Mouse (Mus musculus) gastrocnemius, adult 18-20 months (tissue): ENCODE results near the gene Tbc1d2b. TPM values are rescaled to one million over a fixed set of nuclear protein-coding genes. Genes with fewer than 3 reads are reported as not detected.

ENCODE experiments used
- DNase-seq: peaks from one replicate; pipeline ENCODE4 v3.0.0; 2021; ENCODE audit warnings: low spot score
- total RNA-seq, 2 experiments: library from RNA; stranded (reverse); gene quantifications; 2 replicates each; pipeline ENCODE4 v1.2.3; 2021

Tbc1d2b gene
- total RNA-seq, 2 experiments from 2014 or later: 3.6 to 4.7 TPM

- DNase-seq: no peak
These were observed 61.9 kb downstream of the Tbc1d2b start for GRCm38 (mm10) chr9:90208655-90209054.

GRCm38 (mm10) chr9:90207808-90208207 is 62.8 kb downstream of the Tbc1d2b start:
- no peak for DNase-seq

DNA sequence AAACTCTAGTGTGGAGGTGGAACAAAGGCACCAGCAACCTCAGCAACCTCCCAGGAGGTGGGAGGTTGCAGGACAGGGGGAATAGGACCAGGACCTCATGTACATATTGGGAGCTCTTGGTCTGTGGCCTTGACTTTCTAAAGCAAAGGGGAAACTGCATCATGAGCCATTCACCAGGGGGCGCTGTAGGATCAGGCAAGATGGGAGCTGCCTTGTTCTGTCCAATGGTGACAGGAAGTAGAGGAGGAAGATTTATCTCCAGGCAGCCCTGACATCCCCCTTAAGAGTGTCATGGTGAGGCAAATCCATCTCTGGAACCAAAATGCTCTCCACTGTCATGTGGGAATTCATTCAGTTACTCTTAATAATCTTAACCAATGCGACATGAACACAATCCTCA is 64.1 kb downstream of the Tbc1d2b start:
- DNase-seq: peak; percentile 82

DNA sequence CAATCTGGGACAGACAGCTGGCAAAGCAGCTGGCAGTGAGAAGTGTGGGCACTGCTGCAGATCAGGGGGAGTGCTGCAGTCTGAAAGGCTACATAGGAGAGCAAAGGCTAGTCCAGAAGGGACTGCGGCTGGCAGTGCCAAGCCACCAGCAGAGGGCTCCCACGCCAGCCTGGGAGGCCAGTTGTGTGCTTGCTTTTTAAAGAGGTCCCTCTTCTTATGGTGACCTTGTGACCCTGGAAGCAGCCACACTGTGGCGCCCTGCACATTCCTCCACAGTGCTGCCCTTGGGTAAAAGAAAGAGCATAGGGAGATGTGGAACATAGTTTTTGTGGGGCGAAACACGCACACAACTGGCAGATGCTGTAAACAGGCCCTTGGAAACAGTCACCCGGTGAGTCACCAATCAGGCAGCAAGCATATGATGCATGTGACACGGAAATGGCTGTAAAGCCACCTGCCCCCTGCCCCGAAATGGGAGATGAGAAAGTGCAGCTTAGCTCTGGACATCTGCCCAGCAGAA is 66.1 kb downstream of the Tbc1d2b start:
- DNase-seq: no peak

- DNase-seq: no peak
These were observed 67.4 kb downstream of the Tbc1d2b start for GRCm38 (mm10) chr9:90203233-90203632.

- no peak for DNase-seq
These were observed 69.1 kb downstream of the Tbc1d2b start for GRCm38 (mm10) chr9:90201541-90201940.

GRCm38 (mm10) chr9:90201096-90201495 is 69.5 kb downstream of the Tbc1d2b start:
- DNase-seq: no peak

GRCm38 (mm10) chr9:90200501-90200900 is 70.1 kb downstream of the Tbc1d2b start:
- no peak for DNase-seq

GRCm38 (mm10) chr9:90199611-90200010 is 71.0 kb downstream of the Tbc1d2b start:
- DNase-seq: no peak

DNA sequence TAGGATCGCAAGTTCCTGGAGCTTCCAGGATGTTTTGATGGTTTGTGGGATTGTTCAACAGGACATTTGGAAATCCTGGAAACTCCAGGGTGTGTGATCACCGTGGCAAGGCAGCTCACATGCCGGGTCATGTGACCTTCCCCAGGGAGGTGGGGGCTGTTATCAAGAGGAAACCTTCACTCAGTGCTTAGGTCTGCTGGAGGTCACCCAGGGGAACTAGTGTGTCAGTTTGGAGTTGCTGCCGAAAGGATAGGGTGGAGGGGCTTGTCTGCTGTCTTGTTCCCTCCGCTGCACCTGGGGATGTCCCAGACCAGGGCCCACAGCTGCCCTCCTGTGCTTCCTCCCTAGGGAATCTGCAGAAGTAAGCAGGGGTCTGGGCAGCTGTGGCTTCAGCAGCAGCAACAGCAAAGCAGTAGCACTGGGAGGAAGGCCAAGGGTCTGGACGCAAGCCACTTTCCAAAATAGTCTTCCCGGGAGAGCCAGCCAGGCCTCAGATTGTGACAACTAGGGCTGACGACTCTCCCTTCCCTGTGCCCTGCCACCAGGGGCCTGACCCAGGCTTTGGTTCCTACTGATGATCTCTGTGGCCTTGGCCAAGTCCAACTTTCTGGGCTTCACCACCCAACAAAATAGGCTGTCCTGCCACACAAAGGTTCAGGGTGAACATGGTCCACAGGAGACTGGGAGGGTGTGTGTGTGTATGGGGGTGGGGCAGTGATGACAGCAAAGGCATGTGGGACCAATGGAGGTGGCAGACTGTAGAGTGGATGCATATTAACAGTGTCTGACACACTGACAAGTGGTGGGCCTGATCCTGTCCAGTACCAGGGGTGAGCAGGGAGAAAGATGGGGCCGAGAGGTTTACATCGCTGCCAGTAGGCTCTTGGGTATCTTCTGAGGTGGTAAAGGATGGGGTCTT is 71.8 kb downstream of the Tbc1d2b start:
- peak; percentile 81 for DNase-seq

DNA sequence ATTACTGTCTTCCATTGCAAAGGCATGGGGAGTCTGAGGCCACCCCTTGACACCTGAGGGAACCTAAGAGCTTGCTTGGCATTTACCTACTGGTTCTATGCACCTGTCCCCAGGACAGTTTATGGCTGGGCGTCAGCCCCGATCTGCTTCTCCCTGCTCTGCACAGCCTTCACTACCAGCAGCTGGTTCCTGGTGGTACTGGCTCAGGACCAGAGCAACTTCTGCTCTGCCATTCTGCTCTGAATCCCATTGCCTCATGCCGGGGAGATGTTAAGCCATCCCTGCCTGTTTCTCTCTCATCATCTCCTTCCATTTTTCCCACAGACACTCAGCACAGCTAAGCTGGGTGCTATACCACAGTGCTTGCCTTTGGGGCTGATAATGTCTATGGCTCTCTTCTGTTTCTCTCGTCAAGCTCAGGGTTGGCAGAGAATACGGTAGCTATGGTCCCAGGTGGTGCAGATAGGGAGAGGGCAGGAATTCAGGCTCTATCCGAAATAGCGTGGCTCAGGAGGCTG is 72.7 kb downstream of the Tbc1d2b start:
- DNase-seq: no peak

DNA sequence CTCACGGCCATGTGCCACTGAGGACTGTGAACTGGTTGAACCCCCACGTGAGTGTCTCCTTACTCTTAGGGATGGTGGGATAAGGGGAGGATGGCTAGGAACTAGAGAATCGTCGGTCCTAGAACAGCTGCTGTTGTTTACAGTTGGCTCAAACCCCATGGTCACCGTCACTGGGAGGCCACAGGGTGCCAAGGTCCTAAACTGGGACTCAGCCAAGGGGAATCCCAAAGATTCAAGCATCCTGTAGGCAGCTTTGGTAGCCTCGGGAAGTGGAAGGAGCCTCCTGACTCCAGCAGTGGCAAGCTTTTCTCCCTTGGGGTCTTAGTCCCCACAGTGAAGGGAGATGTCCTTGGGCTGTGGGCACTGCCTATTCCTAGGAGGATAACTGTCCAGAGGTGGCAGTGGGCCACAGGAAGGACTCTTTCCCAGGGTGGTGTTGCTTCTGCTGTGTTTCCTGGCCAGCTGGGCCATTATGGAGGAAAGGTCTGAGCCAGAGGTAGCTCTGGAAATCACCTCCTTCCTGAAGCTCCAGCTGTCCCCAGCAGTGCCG is 73.4 kb downstream of the Tbc1d2b start:
- no peak for DNase-seq

GRCm38 (mm10) chr9:90196262-90196661 is 74.3 kb downstream of the Tbc1d2b start:
- no peak for DNase-seq

DNA sequence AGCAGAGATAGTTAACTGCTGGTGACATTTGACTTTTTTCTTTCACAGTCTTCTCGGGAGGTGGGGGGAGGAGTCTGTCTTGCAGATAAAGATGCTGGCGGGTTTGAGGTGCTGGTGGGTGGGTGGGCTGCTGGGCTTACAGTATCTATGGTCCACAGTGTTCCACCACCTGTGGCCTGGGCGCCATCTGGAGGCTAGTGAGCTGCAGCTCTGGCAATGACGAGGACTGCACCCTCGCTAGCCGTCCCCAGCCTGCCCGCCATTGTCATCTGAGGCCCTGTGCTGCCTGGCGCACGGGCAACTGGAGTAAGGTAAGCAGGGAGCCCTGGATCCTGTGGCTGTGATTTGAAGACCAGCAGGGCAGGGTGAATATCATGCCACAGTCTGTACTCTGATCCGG is 75.6 kb downstream of the Tbc1d2b start:
- no peak for DNase-seq

DNA sequence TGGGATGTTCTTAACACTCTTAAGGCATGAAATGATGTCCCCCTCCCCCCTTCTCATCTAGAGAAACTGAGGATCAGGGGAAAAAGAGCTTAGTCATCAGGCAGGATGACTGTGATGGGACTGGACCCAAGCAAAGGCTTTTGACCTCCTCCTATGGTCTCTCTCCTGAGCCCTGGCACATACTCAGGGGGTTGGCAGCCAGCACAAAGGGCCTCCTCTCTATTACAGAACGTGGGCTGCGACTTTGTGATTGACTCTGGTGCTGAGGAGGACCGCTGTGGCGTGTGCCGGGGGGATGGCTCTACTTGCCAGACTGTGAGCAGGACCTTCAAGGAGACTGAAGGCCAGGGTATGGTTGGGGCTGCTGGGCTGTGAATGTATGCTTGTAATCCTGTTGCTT is 81.2 kb downstream of the Tbc1d2b start:
- DNase-seq: no peak

GRCm38 (mm10) chr9:90188893-90189292 is 81.7 kb downstream of the Tbc1d2b start:
- DNase-seq: no peak

DNA sequence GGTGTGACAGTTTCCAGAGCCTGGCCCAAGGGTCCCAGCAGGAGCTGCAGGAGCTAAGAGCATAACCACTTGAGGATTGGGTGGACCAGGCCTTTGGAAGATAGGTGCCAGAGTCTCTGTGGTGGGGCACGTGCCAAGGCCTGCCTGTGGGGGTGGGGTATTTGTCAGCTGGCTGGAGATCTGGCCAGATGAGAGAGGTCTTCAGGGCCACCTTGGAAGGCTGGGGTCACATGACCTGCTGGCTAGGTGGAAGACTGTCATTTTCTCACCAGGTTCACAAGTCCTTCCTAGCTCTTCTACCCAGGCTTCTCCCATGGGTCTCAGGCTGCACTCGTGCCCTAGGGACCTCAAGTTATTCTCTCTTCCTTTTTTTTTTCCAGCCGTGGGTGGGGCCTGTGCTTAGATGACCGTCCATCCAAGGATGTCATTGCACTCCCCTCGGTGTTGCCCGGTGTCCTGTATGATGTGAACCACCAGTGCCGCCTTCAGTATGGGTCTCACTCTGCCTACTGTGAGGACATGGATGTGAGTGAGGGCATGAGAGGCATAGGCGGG is 85.2 kb downstream of the Tbc1d2b start:
- DNase-seq: no peak

DNA sequence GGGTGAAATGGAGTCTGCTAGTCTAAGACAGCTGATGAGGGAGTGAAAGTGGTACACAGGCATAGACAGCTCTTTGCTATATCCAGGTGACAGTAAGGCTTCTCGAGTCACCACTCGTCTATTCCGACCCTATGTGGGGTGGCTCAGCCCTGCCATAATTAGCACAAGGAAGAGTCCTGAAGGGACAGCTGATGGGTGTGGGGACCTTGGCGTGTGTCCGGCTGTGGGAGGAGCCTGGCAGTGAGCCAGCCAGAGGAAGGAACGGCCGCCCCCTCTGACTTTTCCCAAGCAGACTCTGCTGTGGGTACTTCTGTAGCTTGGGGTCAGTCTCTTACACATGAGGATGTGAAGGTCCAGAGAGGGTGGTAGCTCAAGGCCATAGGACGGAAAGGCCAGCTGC is 86.5 kb downstream of the Tbc1d2b start:
- no peak for DNase-seq

GRCm38 (mm10) chr9:90183550-90183949 is 87.1 kb downstream of the Tbc1d2b start:
- no peak for DNase-seq

DNA sequence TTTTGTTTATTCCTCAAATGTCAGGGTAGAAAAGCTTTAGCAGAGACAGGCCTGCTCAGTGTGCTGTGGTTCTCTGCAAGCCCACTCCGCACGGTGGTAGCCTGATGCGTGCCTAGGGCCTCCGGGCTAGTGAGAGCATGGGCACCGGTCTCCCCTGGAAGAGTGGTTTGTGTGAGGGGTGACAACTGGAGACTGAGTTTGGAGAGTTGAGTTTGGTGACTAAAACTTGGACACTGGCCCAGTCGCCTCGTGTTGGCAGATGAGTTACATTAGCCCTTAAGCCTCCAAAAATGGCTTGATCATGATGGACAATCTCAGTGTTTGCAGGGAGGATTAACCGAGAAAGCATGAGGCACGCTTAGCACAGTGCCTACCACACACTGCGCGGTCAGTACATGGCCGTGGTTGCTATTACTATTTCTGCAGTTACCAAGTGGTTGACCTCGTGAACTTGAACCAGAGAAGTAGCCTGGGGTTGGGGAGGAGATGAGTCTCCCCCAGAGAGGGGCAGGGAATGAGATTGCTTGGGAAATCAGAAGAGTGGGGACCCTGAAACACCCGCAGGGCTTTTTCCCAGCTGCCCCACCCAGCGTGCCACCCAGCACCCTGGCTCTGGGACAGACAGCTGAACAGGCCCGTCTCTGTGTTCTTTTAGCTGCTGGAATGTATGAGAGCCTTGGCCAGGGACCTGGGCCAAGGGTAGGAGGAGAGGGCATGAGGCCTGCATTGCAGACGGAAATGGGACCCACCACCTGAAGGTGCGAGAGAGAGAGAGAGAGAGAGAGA is 87.8 kb downstream of the Tbc1d2b start:
- DNase-seq: no peak

DNA sequence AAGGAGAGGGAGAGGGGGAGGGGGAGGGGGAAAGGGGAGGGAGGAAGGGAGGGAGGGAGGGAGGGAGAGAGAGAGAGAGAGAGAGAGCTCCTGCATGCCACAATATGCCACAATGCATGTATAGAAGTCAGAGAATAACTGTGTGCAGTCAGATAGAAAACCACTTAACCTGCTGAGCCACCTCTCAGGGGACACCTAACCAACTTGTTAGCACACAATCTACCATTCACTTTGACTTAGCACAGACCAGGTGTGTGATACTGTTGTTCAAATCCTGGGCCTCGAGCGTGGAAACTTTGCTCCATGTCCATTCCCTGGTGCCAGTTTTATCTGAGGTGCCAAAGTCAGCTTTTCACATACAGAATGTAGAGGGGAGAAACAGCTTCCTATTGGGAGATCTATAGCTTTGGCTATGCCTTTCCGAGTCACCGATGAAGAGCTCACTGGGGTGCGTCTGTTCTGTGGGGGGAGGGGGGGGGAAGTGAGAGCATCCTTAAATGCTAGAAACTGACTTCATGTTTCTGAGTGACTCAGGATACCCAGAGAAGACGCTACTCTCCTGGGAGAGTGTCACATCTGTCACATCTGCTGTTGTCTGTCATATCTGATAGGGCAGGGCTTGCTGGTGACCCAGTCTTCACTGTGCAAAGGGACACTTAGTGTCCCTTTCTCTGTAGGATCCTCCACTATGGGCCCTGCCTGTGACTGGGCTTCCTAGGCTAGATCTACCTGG is 88.8 kb downstream of the Tbc1d2b start:
- no peak for DNase-seq
